Mouse (Mus musculus) heart, adult 2 months (tissue): ENCODE measurements around the gene Entpd2. TPM values are rescaled to one million over a fixed set of nuclear protein-coding genes. Genes with fewer than 3 reads are reported as not detected.
A peak's percentile ranks its signal among the peaks of the same experiment; 100 is the strongest.

Experiments
- DNase-seq, 2 experiments: peaks; one replicate each; pipeline ENCODE4 v3.0.0; 2021
- H3K27ac ChIP-seq: fragments of 200-600 bp; 2 replicates; pipeline ENCODE4 v1.8.1; 2022
- H3K27me3 ChIP-seq: fragments of 200-500 bp; 2 replicates; pipeline ENCODE4 v1.6.1; 2012; ENCODE audit warnings: mild to moderate bottlenecking, low read length, inconsistent platforms, mixed read lengths; ENCODE audit not compliant: control insufficient read depth, insufficient read depth
- H3K36me3 ChIP-seq: fragments of 200-500 bp; 2 replicates; pipeline ENCODE4 v1.6.1; 2012; ENCODE audit warnings: low read length, inconsistent platforms; ENCODE audit not compliant: control insufficient read depth, insufficient read depth
- H3K4me1 ChIP-seq: fragments of 200-500 bp; 2 replicates; pipeline ENCODE4 v1.6.1; 2011; ENCODE audit warnings: low read length; ENCODE audit not compliant: control insufficient read depth, insufficient read depth
- H3K4me3 ChIP-seq: fragments of 200-600 bp; 2 replicates; pipeline ENCODE4 v1.8.1; 2022
- H3K79me2 ChIP-seq: fragments of 200-500 bp; replicated peaks from 2 replicates; pipeline ENCODE4 v1.6.1; 2012; ENCODE audit warnings: mild to moderate bottlenecking, inconsistent platforms, low read length, moderate library complexity, mixed read lengths; ENCODE audit not compliant: control insufficient read depth, insufficient read depth
- H3K9ac ChIP-seq: fragments of 200-500 bp; 2 replicates; pipeline ENCODE4 v1.6.1; 2012; ENCODE audit warnings: low read depth, mild to moderate bottlenecking, control low read depth, inconsistent platforms, low read length, mixed read lengths
- CTCF ChIP-seq: fragments of 200-600 bp; IDR thresholded peaks from 2 replicates; pipeline ENCODE4 v1.8.1; 2022; ENCODE audit warnings: antibody characterized with exemption, mild to moderate bottlenecking, moderate library complexity
- EP300 ChIP-seq: fragments of 200-500 bp; IDR thresholded peaks from 2 replicates; pipeline ENCODE4 v1.6.1; 2011; ENCODE audit warnings: low read depth, low read length, control low read depth; ENCODE audit not compliant: insufficient read depth
- POLR2A ChIP-seq: fragments of 200-500 bp; IDR thresholded peaks from 2 replicates; pipeline ENCODE4 v1.6.1; 2011; ENCODE audit warnings: mild to moderate bottlenecking, low read depth, low read length, control low read depth; ENCODE audit not compliant: insufficient read depth
- WGBS: fragments of 180-500 bp; shearing (Covaris S2); methylation state at CpG from one replicate; pipeline ENCODE4 v1.1.7; 2018; 5-methylcytosine and 5-hydroxymethylcytosine counted together
- intact Hi-C: fragments of 180-260 bp; cut with DNase I; formaldehyde crosslinking; loops from one replicate; pipeline ENCODE4 v1.15.1; 2025
- polyA plus RNA-seq: library from polyadenylated mRNA; depleted of rRNA; stranded (reverse); fragments of >200 nt; gene quantifications from 2 replicates; pipeline ENCODE4 v1.2.3, GENCODE M21; 2012
- total RNA-seq, 2 experiments: library from RNA; stranded (reverse); gene quantifications; 2 replicates each; pipeline ENCODE4 v1.2.3; 2021

Gene Entpd2
- total and polyA plus RNA-seq, 3 experiments, result 11.1 to 37.1 (median 13.5) TPM

DNA sequence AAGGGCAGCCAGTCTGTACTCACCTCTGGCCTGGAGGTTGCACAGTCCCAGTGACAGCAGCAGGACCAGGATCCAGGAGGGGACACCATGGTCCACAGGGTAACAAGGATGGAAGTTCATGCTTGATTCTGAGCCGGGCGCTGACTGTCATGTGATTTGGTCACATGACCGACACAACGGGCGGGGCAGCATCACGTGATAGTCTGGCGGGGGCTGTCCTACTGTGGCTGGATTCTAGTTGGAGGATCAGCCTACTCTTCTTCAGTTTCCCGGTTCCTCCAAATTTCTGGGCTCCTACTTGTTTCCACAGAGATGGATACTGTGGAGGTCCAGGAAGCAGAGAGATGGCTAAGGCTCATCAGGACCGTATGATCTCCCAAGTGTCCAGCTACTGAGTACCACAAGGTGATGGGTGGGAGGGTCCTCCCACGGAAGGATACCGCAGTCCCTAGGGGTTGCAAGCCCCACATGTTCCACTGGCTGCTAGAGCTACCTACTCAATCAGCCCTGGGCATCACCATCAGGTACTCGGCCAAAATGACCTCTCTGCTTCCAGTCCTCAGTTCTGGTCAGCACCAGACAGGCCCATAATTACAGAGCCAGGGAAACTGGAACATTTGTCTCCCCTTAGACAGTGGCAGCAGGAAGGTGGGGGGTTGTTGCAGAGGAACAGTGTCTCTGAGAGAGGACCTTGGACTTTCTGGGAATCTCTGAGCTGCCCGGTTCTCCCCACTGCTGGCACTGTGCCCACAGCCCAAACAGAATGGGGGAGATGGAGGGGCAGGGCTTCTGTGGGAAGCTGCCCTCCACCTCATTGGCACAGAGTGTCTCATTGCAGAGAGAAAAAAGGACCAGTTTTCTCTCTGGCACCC lies 39.2 kb upstream of the Entpd2 start, which contains the start of gene Dpp7:
TSS of gene Dpp7 (minus strand) at position 152 of the 872 bp plus-strand sequence.
- Histone ChIP-seq H3K4me1 (peaks cover 2% of the 10 kb centered on the region), H3K79me2 (no peaks in the 10 kb centered on the region), H3K27me3 (no peaks in the 10 kb centered on the region), H3K27ac (no peak within 1 kb of the TSS), H3K36me3 (no peaks in the 10 kb centered on the region), H3K4me3 (peak within 1 kb of the TSS; percentile 48), H3K9ac (peak within 1 kb of the TSS; percentile 19)
- DNase-seq, result peak; percentile 82 to 83
- TF ChIP-seq CTCF (no peak), POLR2A (peak; percentile 57), EP300 (no peak)
- intact Hi-C loops, result no loop called here
- WGBS, result 3% methylated on average over 13 of the region's 13 CpGs

DNA sequence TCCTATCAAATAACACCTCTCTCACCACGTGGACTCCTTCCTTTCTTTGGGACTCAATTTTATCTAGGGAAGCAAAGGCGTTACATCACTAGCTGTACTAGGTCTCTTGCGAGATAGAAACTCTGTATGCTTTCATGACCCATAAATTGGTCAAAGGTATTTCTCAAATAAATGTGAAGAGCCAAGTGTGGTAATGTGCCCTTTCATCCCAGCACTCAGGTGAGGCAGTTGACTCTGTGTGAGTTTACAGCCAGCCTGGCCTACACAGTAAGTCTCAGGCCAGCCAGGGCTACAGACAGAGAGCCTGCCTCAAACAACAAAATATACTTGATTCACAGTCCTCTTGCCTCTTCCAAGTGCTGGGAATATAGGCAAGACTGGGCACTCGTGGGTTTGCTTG lies 35.8 kb upstream of the Entpd2 start:
- no peak for TF ChIP-seq CTCF
- no peak for TF ChIP-seq POLR2A
- no peak for TF ChIP-seq EP300
- Histone ChIP-seq H3K4me1 (peaks cover 3% of the 10 kb centered on the region), H3K79me2 (no peaks in the 10 kb centered on the region), H3K4me3 (no peak overlapping the region), H3K9ac (no peak overlapping the region), H3K36me3 (no peaks in the 10 kb centered on the region), H3K27me3 (no peaks in the 10 kb centered on the region), H3K27ac (no peak overlapping the region)
- 72% methylated on average over 4 of the region's 4 CpGs for WGBS
- intact Hi-C loops, result no loop called here
- DNase-seq, result no peak

DNA sequence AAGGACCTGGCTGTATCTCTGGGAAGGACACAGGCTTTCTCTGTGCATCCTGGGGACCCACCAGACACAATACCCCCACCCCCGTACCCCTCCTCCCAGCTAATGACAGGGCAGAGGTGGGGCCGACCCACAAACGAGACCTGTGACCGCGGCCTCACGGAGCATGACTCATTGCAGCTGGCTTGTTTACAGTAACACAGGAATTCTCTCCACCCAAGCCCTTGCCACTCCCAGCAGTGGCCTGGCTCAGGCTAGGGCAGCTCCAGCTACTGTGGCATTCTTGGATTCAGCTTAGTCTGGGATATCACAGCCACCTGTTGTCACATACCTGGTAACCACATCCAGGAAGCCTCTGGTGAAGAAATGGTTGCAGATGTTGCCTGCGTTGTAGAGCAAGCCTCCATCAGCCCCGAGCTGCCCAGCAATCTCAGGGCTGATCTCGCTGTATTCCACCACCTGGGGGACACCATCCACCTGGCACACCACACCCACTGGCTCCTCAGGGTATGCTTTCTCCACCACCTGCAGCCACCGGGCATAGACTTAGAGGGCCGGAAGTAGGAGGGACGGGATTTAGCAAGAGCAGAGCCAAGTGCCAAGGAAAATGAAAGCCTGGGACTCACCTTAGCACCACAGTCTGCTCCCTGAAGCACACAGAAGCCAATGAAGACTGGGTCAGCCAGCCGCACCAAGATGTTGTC lies 32.0 kb upstream of the Entpd2 start:
- no peaks in the 10 kb centered on the region for H3K79me2 ChIP-seq
- intact Hi-C loops, result no loop called here
- DNase-seq, result no peak
- WGBS, result 71% methylated on average over 13 of the region's 13 CpGs
- TF ChIP-seq POLR2A (no peak), CTCF (no peak), EP300 (no peak)
- peaks cover 1% of the 10 kb centered on the region; the same call in 1 of the 2 replicates for H3K4me1 ChIP-seq
- no peaks in the 10 kb centered on the region for H3K36me3 ChIP-seq
- H3K27me3 ChIP-seq, result no peaks in the 10 kb centered on the region
- H3K27ac ChIP-seq, result no peak overlapping the region
- no peak overlapping the region for H3K4me3 ChIP-seq
- H3K9ac ChIP-seq, result no peak overlapping the region

DNA sequence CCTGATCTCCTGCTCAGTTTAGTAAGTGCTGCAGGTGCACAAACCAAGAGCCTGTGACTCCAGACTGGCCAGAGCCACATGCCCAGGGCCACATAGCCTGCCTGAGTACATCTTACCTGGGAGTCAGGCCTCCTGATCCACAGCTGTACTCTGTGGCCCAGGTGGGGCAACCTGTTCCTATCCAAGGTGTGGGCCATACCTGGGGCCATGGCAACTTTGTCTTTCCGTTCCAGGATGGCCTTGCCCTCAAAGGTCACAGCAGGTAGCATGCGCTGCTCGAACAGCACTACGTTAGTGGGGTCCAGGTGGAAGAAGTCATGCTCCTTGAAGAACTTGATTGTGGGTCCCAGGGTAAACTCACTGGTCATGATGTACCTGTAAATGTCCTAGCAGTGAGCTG lies 31.4 kb upstream of the Entpd2 start:
- Histone ChIP-seq H3K9ac (no peak overlapping the region), H3K4me1 (peaks cover 1% of the 10 kb centered on the region; the same call in 1 of the 2 replicates), H3K27me3 (no peaks in the 10 kb centered on the region), H3K4me3 (peak overlapping the region; percentile 64; the same call in 1 of the 2 replicates), H3K36me3 (no peaks in the 10 kb centered on the region), H3K79me2 (no peaks in the 10 kb centered on the region), H3K27ac (no peak overlapping the region)
- DNase-seq, result no peak
- TF ChIP-seq POLR2A (no peak), CTCF (no peak), EP300 (no peak)
- 98% methylated on average over 4 of the region's 4 CpGs for WGBS
- intact Hi-C loops, result no loop called here

DNA sequence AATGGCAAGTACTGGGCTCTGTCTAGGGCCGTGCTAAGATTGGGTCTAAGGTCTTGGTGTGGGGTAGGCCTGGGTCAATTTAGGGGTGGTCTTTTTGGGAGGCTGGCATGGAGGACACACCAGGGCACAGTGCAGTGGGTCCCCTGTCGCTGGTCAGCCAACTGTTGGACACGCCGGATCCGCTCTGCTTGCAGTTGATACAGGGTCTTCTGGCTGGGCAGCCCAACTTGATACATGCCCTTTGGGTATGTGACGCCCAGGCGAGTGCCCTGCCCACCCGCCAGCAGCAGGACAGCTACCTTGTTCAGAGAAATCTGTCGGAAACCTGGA lies 30.9 kb upstream of the Entpd2 start:
- no peaks in the 10 kb centered on the region for H3K36me3 ChIP-seq
- H3K27me3 ChIP-seq, result no peaks in the 10 kb centered on the region
- intact Hi-C loops, result loop anchor here (5.0 kb wide), 1 partner anchor 38 kb away; no protein-coding TSS in a partner anchor
- TF ChIP-seq CTCF, result no peak
- TF ChIP-seq POLR2A, result no peak
- no peak for TF ChIP-seq EP300
- no peak for DNase-seq
- peak overlapping the region; percentile 79 for H3K9ac ChIP-seq
- peaks cover 1% of the 10 kb centered on the region; the same call in 1 of the 2 replicates for H3K4me1 ChIP-seq
- H3K79me2 ChIP-seq, result no peaks in the 10 kb centered on the region
- H3K27ac ChIP-seq, result peak overlapping the region; percentile 44
- H3K4me3 ChIP-seq, result peak overlapping the region; percentile 64
- WGBS, result 50% methylated on average over 9 of the region's 9 CpGs
